Mouse (Mus musculus) neural tube, embryonic 10.5 days (tissue): Measurements from ENCODE around the gene Npy.

Experiments
- DNase-seq: peaks from one replicate; pipeline ENCODE4 v3.0.0-alpha.2; 2017; ENCODE audit warnings: low spot score; ENCODE audit errors: extremely low spot score

The Npy gene

DNA sequence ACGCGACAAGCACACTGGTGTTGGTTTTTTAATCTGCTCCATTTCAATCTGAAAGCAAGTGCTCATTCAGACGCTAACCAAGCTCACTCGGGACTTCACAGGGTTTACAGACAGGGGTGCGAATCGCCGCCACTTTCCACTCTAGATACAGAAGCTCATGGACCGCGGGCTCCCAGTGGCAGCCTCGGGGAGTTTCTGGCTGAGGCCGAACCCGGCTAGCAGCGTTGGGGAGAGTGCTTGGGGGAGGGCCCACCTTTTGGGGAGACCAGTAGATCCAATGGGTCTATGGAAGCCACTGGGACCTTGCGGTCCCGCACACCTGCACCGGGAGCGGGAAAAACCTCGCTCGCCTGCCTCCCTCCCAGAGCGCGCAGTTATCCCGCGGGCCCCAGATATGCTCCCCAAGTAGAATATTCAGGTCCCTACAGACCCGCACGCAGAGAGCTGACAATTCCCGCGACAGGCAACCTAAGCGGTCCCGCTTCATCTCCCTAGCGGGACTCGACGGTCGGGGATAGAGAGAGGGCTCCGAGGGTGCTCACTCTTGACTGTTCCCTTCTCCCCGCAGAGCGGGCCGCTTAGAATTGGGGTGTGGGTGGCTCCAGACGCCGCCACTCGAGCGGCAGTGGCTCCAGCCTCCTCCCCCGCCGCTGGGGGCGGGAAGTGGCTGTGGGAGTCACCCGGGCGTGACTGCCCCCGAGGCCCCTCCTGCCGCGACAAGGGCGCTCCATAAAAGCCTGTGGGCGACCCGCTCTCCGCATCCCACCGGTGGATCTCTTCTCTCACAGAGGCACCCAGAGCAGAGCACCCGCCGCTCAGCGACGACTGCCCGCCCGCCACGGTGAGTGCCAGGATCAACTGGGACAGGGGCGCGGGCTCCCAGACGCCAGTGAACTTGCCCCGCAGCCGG lies at the start of gene Npy:
Npy (plus strand) TSS at position 750 of the 910 bp plus-strand sequence.
- DNase-seq, result peak; percentile 58

GRCm38 (mm10) chr6:49775006-49775405 lies 47.5 kb upstream of the Npy start:
- DNase-seq, result no peak

DNA sequence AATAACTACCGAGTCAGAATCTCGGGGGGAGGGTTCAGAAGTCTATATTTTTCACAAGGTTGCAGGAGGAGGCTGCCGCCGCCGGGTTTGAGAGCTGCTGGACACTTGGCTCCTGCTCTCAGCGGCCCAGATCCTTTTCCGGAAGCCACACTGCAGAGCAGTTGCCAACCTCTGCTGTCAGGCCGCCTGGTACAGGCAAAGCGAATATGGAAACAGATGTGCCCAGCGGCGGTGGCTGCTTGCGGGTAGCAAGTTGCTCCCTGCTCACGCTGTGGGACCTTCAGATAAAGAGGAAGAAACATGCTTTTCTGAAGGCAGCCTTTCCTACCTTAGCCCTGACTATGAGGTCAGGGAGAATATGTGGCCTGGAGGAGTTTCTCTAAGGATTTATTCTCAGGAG lies 44.4 kb upstream of the Npy start:
- no peak for DNase-seq

DNA sequence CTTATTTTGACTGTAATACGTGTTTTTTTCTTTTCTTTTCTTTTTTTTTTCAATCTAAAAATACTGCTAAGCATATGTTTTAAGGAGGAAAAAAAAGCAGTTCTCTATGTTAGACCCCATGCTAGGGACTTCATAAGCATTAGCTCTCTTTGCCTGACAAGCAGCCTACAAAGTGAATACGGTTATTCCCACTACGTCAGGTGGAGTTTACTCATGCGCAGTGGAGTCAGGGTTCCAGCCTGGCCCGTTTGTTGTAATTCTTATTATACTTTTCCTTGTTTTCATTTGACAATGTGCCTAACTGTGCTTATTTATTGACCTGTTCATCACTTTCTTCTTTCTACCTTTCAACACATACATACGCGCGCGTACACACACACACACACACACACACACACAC lies 43.8 kb upstream of the Npy start:
- no peak for DNase-seq

DNA sequence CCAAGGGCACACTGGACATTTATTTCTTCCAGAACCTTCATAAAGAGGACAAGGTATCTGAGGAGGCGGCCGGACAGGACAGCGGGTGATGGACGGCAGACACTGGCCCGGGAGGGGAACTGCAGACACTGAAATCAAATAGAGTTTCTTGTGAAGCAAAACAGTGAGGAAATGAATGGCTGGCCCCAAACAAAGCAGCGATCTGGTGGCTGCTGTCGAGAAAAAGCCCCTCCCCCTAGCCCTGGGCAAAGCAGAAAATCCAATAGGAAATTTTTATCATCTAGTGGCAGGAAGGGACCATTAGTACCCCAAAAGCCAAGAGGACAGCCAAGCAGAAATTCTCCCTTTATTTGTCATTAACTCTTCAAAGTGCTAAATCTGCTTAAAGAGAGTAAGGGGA lies 42.9 kb upstream of the Npy start:
- DNase-seq, result no peak

DNA sequence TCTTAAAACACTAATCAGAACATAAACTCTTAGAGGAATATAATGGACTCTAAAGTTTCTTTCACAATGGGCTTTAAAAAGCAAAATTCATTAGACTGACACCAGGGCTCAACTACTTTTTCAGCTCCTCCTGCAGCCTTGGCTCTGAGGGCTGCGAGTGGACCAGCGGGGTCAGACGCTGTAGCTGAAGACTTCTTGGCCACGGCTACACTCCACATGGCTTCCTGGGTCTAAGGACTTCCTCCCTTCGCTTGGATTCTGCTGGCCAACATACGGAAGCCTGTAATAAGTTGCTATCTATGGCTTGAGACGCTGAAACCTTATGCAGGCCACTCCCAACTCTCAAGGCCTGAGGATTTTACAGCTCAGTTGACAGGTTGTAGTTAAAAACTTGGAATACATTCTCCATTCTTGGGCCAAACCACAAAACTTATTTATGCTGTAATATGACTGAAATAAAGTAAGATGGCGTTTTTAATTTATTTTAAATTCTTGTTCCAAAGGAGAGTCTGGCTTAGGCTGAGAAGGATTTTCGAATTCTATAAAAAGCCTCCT lies 41.6 kb upstream of the Npy start:
- DNase-seq, result no peak

- no peak for DNase-seq
Measured at GRCm38 (mm10) chr6:49781852-49782251, 40.7 kb upstream of the Npy start.

- no peak for DNase-seq
Measured at GRCm38 (mm10) chr6:49782679-49783078, 39.8 kb upstream of the Npy start.

DNA sequence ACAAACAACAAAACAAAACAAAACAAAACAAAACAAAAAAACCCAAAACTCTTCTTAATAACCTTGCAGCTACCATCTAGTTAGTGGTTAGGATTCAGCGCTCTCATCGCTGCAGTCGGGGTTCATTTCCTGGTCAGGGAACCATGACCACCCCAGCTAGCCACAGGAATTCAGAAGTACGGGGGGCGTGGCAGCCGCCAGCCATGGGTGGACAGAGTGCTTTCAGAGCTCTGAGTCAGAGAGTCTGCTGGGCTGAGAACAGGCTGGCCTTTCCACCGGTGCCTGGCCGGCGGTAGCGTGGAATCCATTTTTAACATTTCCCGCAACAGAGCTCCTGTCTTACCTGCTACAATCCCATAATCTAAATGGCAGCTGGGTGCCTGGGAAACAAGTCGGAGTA lies 30.0 kb upstream of the Npy start:
- DNase-seq, result no peak

- no peak for DNase-seq
Measured at GRCm38 (mm10) chr6:49804105-49804504, 18.4 kb upstream of the Npy start.

- peak; percentile 30 for DNase-seq
Measured at GRCm38 (mm10) chr6:49808076-49808475, 14.4 kb upstream of the Npy start.

DNA sequence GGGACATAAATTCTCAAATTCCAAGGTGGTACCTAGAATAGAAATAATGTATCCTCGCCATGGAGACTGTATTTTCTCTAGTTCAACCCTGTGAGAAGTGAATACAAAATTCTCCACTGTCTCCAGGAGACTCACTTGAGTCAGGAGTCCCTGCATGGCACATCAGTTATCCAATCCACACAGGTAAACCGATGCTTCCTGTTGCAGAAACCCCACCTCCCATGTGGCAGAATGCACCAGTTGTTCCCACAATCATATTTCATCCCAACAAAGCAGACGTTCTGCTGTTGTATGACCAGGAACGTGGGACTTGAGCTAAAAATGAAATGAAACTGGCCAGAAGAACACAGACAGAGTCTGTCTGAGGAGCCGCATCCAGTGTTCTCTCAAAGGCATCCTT lies 5.3 kb upstream of the Npy start:
- no peak for DNase-seq

- DNase-seq, result no peak
Measured at GRCm38 (mm10) chr6:49817625-49818024, 4.9 kb upstream of the Npy start.

GRCm38 (mm10) chr6:49822871-49823230 lies 341 bp downstream of the Npy start:
- DNase-seq, result no peak

DNA sequence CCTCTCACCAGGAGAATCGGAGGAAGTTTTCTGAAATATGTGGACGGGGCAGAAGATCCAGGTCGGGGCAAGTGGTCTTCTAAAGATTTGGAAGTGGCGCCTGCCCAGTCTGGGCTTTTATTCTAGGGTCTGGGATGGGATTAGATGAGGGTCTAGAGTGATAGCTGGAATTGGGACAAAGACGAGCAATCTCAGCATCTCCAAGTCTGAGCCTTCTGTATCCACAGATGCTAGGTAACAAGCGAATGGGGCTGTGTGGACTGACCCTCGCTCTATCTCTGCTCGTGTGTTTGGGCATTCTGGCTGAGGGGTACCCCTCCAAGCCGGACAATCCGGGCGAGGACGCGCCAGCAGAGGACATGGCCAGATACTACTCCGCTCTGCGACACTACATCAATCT lies 861 bp downstream of the Npy start:
- DNase-seq, result peak; percentile 41

GRCm38 (mm10) chr6:49823821-49824220 lies 1.3 kb downstream of the Npy start:
- DNase-seq, result no peak

GRCm38 (mm10) chr6:49831579-49831978 lies 9.1 kb downstream of the Npy start:
- no peak for DNase-seq

- DNase-seq, result no peak
Measured at GRCm38 (mm10) chr6:49856830-49857229, 34.3 kb downstream of the Npy start.

- no peak for DNase-seq
Measured at GRCm38 (mm10) chr6:49867571-49867970, 45.1 kb downstream of the Npy start.

DNA sequence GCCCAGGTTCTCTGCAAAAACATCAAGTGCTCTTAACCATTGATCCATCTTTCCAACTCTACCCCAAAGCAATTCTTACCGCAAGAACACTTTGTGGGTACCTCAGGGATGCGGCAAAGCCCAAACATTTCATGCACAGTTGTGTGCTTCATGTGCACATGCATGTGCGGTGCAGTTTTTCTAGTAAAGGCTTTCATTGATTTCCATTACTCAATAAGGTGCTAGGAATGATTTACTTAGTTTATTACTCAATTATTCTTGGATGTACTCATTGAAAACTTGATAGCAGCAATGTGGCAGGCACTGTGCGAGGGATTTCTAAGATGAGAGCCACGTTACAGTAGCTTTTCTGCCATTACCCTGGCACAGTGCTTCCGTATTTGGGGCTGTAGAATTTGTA lies 48.6 kb downstream of the Npy start:
- no peak for DNase-seq

GRCm38 (mm10) chr6:49873556-49873955 lies 51.0 kb downstream of the Npy start:
- no peak for DNase-seq

GRCm38 (mm10) chr6:49875160-49875559 lies 52.6 kb downstream of the Npy start:
- no peak for DNase-seq

- no peak for DNase-seq
Measured at GRCm38 (mm10) chr6:49875791-49876190, 53.3 kb downstream of the Npy start.
